Mouse (Mus musculus): Measurements from ENCODE around the gene Taok1.

Gene Taok1

DNA sequence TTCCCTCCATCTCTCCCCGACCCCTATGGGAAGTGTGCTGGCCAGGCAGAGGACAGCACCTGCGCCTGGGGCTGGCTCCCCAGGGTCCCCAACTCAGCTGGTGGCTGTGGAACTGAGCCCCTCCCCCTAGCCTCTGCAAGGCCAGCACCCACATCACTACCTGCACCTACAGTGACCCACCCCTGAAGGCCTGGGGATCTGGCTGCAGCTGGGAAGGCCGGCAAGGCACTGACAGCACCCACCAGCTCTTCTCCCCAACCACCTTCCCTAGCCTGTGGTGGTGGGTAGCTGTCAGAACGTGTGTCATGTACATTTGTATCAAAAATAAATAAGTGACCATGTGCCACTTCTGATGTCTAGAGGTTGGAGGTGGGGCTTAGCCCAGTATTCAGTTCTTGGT lies 100.2 kb downstream of the Taok1 start:
- DNase-seq, result no peak

DNA sequence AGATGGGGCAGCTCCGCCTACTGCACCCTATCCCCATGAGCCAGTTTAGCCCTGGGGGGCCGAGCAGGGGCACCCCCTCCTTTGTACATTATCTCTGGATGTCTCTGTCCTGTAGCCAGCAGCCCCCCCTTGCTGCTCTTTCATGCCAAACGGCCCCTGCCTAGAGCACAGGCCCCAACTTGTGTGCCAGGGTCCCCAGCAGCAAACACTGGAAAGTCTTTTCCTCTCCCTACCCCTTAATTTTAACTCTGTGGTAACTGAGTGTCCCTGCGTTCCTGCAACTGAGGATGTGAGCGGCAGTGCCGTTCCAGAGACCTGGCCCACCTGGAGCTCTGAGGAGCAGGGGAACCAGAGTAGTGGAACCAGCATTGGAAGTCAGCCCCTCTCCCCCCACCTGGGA lies 100.7 kb downstream of the Taok1 start:
- DNase-seq, result no peak

DNA sequence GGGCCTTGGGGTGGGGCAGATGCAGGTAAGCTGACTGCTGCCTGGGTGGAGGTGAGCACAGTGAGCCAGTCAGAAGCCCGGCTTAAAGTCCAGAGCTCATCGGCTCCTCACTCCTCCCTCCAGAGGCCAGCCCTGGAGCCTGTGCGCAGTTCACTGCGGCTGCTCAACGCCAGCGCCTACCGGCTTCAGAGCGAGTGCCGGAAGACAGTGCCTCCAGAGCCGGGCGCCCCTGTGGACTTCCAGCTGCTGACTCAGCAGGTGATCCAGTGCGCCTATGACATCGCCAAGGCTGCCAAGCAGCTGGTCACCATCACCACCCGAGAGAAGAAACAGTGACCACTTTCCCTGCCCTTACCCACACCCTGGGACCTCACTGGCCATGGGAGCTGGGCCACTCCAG lies 101.3 kb downstream of the Taok1 start:
- DNase-seq, result peak; percentile 63

DNA sequence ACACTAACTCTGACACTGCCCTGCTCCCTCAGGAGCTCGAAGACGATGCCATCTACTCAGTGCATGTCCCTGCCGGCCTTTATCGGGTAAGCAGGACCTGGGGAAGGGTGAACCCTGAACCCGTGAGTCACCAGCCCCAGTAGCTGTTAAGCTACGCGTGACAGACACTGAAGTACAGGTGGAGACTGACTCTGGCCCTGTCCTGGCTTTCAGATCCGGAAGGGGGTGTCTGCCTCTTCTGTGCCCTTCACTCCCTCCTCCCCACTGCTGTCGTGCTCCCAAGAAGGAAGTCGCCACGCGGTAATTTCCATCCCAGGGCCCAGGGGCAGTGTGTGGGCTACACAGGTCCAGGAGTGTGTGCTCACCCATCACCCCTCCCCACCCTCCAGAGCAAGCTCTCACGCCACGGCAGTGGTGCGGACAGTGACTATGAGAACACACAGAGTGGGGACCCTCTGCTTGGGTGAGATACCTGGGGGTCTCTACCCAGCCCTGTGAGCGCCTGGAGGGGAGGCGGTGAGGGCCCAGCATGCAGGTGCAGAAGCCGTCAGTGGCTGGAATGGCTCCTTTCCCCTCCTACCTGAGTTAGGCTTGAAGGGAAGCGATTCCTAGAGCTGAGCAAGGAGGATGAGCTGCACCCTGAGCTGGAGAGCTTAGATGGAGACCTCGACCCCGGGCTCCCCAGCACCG lies 102.2 kb downstream of the Taok1 start:
- no peak for DNase-seq

DNA sequence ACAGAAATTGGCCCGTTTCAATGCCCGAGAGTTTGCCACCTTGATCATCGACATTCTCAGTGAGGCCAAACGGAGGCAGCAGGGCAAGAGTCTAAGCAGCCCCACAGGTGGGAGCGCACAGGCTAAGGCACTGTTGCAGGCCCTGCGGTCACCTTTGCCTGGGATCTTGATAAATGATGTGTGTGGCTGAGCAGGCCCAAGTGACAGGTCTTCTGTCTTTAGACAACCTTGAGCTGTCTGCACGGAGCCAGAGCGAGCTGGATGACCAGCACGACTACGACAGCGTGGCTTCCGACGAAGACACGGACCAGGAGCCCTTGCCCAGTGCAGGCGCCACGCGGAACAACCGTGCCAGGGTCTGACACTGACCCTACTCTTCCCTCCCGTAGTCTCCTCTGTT lies 103.2 kb downstream of the Taok1 start:
- DNase-seq, result no peak

DNA sequence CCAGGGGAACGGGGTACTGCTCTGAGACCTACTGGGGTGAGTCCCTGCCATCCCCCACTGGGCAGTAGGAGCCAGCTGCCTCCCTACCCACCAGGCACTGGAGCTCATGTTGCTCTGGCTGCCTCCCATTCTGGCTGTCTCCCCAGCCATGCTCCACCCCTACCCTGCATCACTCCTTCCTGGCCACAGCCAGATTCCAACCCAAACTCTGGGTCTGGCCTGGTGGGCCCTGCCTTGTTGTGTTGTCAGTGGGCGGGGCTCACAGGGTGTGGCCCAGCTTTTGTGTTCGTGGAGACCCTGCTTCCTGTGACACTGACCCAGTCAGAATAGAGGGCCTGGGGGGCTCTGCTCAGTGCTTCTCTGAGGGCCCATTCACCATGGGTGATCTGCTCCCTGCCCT lies 104.1 kb downstream of the Taok1 start:
- no peak for DNase-seq

DNA sequence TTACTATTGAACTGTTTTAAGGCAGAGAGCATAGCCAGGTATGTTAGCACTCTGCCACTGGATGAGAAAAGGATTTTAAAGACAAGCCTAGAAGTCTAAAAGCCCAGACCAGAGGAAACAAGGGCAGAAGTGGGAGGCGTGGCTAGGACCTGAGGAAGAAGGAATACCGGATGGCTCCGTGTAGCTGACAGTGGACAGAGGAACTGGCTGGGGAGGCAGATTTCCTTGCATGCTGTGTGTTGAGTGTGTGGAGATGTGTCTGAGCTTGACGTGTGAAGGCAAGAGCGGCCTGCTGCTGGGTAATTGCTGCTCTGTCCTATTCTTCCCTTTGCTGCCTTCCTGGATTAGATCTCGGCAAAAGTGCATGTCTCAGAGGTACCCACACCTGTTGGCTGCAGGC lies 105.1 kb downstream of the Taok1 start:
- no peak for DNase-seq

DNA sequence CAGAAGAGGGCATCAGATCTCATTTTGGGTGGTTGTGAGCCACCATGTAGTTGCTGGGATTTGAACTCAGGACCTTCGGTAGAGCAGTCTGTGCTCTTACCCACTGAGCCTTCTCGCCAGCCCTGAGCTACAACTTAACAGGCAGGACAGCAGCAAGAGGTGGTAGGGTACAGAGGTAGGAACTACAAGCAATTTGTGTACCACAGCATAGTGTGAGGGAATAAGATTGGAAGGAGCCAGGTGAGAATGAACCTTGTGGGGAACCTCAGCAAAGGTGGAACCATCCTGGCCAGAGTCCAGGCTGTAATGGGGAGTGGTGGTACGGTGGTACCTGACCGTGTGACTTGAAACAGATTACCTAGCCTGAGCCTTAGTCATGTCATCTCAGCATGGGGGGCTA lies 105.6 kb downstream of the Taok1 start:
- DNase-seq, result no peak

DNA sequence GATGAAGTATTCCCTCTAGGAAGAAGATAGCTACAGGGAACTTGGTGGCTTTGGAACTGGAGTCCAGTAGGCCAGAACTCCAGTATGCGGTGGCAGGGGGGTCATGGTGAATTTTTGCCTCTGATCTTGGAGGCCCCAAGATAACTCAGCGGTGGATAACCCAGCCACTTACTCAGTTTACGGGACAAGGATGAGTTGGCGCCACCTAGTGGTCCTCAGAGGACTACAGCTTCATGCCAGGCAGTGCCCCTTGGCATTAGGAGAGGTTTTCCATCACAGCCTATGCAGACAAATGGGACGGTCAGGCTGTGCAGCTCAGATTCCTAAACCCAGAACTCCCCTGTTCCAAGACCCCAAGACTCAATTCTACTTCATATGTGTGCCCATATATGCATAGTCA lies 106.2 kb downstream of the Taok1 start:
- DNase-seq, result peak; percentile 84

DNA sequence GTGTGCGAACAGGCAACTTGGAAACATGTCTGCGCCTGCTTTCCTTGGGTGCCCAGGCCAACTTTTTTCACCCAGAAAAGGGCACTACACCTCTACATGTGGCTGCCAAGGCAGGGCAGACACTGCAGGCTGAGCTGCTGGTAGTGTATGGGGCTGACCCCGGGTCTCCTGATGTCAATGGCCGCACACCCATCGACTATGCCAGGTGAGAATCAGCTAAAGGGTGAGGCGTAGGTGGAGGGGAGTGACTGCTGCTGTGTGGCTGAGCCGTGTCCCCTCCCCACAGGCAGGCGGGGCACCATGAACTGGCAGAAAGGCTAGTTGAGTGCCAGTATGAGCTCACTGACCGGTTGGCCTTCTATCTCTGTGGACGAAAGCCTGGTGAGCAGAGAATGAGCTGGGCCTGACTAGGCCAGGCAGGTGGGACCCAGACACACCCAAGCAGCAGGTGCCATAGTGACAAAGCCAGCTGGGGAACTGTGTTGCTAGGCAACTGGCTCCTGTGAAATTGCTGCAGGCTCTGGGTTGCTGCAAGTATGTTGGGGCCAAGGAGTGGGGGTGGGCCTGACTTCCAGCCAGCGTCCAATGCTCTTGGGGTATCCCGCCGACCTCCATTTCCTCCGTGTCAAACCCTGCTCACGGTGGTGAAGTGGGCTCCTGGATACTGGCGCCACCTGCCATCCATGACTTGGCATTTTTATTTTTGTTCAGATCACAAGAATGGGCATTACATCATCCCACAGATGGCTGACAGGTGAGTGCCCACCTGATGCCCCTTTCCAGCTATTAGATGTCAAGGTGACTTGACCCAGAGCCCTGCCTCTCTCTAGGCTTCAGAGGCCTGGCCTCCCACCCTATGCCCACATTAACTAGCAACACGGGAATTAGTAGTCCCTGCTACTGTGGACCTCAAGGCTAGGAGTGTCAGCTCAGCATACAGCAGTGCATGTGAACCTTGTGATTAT lies 107.0 kb downstream of the Taok1 start:
- no peak for DNase-seq

DNA sequence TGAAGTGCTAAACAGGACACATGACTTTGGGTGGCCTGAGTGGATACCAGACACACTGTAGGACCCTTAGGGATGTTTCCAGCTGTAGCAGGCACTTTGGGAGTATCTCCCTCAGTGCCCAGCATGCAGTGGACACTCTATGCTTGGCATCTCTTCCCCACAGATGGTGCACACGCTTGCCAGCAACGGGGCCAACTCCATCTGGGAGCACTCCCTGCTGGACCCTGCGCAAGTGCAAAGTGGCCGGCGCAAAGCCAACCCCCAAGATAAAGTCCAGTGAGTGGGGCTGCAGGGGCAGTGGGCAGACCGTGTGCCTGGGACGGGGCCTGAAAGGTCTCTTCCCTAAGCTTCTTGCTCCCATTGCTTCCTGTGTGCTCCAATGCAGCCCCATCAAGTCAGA lies 108.3 kb downstream of the Taok1 start:
- no peak for DNase-seq

DNA sequence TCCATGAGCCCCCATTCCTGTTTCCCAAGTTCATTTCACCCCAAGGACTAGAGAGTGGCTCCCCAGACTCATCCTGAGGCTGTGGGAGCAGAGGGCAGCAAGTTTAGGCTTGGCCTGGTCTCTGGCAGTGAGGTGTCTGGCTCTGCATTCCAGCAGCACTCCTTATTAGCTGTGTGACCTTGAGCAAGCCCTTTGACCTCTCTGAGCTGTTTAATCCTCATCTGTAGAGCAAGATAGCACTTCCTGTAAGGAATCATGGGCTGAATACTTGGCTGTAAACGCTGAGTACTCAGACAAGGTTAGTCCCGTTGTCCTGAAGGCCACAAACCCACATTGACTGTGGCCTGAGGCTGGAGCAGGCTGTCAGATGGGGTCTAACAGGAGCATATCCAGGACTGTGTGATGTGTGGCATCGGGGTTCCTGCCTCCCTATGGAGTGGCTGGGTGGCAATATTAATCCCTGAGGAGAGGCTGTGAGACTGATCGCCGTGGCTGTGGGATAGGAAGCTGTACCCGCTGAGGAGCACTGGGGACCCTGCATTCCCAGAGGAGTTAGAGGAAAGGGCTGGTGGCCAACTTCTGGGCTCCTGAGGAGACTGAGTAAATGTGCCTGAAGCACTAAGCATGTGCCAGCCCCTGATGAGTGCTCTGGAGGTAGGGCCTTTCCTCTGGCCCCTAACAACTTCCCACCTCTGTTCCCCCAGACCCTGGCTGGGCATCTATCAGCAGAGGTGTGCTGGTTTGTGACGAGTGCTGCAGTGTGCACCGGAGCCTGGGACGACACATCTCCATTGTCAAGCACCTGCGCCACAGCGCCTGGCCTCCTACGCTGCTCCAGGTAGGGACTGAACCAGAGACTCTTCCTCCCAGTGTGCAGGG lies 109.1 kb downstream of the Taok1 start:
- no peak for DNase-seq

DNA sequence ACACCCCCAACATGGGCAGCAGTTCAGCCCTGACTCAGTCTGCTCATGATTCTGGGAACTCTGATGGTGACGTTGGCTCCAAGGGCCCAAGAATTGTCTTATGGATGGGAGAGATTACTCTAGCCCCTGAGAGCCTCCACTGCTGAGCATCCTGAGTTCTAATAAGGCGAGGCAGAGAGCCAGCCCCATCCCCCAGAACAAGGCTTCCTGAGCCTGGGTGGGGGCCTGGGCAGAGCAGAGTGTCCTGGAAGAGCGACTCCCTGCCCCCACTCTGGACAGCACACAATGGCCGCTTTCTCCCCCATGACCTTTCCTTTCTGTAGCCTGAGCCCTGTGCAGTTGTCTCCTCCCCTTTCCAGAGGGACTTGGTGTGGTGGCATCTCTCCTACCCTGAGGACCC lies 109.8 kb downstream of the Taok1 start:
- no peak for DNase-seq

DNA sequence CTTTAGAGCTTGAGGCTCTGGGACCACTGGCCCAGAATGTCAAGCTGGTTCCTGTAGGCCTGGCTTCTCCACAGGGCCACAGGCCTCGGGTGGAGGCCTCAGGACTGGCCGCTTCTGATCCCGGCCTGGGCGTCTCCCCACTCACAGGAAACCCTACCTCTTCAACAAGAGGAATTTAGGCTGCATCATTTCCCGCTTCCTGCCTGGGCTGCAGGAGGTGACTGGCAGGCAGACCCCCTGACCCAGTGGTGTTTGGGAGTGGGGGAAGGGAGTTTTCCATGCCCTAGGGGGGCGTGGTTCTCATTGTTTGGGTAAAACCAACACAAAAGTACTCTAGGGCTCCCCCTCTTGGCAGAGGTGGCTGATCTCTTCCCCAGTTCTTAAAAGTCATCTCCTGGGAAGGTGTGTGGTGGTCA lies 110.3 kb downstream of the Taok1 start:
- DNase-seq, result peak; percentile 69

DNA sequence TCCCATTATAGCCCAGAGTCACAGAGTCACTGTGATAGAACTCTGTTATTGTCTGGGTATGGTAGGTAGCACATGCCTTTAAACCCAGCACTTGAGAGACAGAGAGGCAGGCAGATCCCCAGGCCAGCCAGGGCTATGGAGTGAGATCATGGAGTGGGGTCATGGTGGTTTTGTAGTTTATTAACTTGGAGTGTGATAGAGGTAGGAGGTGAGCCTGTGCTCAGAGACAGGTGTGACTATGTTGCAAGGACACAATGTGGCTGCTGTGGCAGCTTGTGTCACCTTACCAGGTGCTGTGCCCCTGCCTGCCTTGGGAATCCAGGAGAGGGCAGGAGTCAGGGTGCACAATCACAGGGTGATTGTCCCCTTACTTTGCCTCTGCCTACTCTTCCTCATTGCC lies 112.1 kb downstream of the Taok1 start:
- DNase-seq, result no peak

DNA sequence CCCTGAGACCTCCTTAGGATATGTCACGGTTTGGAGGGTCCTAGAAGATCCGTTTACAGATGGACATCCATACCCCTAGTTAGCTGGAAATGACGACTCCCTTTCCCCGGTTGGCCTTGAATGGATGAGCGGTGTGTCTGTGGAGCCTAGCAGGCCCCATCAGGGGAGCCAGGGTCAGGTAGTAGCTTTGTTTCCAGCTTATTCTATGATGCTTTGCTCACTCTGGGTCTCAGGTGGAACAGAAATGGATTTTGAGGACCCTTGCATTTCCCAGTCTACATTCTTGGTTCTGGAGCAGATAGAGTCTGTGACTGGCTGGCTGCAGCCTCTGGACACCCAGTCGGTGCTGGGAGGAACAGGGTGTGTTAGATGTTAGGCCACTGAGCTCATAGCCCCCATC lies 112.8 kb downstream of the Taok1 start:
- no peak for DNase-seq

DNA sequence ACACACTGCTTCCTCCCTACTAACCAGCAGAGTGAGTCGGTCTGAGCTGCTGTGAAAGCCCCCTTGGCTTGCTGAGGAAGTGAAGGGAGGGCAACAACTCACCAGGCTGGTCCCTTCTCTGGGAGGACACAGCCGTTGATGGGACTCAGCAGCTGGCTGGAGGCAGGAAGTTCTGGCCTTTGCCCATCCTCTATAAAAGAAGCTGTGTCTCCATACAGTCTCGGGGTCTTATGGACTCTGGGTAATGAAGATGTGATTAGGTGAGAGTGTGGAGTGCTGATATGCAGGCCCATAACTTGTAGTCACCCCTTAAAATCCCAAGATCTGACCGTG lies 113.3 kb downstream of the Taok1 start:
- DNase-seq, result no peak

DNA sequence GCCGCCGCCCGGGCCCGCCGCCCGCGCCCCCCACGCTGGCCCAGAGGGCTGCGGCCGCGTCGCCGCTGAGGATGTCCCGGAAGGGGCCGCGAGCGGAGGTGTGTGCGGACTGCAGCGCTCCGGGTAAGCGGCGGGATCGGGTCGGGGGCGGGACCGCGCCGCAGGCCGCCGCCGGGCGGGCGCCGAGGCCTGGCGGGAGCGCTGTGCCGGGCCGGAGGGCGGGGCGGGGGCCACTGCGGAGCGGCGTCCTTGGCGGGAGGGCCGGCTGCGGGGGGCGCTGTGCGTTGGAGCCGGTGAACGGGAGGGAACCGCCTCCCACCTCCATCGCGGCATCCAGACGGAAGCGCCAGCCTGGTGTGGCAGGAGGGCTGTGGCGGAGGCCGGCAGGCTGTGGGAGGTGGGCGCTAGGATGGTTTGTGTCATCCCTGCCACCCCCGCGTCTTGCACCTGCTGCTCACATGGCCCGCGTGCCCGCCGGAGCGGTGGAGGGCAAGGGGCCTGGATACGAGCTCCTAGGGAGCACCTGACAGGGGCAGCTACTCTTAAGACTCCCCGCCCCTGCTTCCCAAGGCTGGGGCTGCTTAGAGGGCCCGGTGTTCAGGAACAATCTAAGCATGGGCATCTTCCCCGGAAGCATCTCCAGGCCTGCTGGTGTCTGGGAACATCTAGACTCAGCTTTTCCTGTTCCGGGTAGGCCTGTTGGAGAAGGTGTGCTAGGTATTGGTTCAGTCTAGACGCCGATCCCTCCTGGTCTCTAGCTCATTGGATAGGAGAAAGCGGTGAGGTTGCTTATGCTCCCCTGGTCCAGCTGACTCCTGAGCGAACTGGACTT lies 113.9 kb downstream of the Taok1 start, which contains the start of gene Git1:
Gene Git1, plus strand, starts transcription at position 51 of the 832 bp plus-strand sequence.
- peak; percentile 57 for DNase-seq

DNA sequence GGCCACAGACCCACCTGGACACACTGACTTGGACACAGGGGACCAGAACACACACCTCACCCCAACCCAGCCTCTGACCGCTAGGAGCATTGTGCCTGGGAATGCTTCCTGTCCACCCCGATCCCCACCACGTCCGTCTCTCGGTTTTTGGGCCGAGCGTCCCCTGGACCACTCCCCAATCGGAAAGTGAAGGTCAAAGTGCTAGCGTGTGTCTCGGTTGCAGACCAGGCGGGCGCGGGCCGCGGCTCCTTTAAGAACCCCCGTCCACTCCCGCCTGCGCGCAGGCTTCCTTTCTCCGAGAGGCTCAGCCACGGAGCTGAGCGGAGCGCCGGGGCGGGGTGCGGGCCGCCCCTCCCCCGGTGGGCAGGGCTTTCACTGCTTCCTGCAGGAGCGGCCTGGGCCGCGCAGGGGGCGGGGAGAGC lies 114.7 kb downstream of the Taok1 start:
- DNase-seq, result peak; percentile 94

DNA sequence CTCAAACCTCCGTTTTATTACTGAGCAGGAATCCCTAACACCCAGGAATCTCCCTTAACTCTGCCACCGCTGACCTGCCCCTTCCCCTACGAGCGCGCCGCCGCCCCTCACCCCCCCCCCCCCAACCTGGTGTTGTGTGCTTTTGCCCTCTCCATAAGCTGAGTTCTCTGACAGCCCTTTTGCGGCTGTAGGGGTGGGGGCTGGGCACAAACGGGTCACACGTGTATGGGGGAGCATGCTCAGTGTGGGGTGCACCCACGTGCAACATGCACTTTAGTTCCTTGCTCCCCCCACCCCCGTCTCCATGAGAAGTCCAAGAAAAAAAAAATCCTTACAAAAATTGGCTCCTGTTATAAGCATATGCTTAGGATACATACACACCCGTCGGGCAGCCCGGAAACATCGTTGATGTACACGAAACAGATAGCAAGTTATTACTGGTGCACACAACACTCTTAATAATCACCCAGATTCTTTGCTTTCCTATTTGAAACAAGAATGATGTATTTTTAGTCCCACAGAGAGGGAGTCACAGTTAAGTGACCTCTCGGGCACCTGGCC lies 115.2 kb downstream of the Taok1 start:
- no peak for DNase-seq

DNA sequence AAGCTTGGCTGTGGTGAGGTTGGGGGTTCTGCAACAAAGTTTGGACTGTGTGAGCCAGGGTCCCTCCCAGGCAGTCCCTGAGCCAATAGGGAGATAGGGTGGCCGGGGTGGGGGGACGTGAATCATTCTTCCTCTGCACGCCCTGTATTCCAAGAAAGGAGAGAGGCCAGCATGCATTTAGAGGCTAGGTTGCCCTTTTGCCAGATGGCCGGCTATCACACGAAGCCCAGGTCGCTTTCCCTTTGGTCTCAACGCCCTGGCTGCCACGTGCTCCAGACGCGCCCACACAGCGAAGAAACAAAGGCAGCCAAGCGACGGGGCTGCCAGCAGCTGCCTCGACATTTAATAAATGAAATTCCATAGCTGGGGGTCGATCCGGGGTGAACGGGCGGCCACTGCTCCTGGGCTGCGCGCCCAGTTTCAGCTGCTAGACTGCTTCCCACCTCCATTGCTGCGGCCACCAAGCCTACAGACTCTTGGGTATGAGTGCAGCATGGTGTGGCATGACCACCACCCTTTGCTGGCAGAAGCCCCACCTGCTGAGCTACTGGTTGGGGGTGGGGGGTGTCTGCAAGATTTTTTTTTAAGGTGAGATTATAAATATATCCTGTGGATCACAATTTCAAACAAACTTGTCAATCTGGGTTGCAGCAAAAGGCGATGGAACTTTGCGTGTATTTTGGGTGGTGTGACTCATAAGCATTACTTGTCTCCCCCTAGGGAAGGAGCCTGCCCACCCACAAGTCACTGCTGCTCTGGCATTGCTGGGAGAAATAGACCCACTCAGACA lies 115.9 kb downstream of the Taok1 start:
- peak; percentile 38 for DNase-seq
